Mouse (Mus musculus): ENCODE results near the gene Nmt1. TPM values are rescaled to one million over a fixed set of nuclear protein-coding genes. Genes with fewer than 3 reads are reported as not detected.

The Nmt1 gene
- total and polyA plus RNA-seq, 2 experiments from 2014 or later: 40.5 to 48.6 TPM

DNA sequence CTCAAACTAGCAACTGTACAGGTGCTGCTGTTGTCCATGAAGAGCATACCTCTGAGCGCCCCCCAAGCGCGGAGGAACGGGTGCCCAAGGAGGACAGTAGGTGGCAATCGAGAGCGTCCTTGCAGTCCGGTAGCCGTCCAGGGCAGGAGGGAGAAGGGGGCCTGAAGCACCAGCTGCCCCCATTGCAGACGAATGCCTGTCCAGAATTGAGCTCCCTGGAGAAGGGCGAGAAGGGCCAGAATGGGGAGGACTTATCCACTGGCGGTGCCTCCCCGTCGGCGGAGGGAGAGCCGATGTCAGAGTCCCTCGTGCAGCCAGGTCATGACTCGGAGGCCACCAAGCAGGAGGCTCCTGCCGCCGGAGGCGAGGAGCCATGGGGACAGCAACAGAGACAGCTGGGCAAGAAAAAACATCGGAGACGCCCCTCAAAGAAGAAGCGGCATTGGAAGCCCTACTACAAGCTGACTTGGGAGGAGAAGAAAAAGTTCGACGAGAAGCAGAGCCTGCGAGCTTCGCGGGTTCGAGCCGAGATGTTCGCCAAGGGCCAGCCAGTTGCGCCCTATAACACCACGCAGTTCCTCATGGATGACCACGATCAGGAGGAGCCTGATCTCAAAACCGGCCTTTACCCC is 89.1 kb downstream of the Nmt1 start:
- peak overlapping the region; percentile 92 for H3K4me2 ChIP-seq (ENCODE audit: low read depth, low read length, poor library complexity, severe bottlenecking)
- WGBS: under 1% methylated on average over 35 of the region's 35 CpGs
- TF ChIP-seq CTCF (IDR thresholded peaks at IDR 0.05): peak; percentile 81
- no peaks in the 10 kb centered on the region for H3K9me3 ChIP-seq (ENCODE audit: low read length)
- H3K27ac ChIP-seq (ENCODE audit: low read depth, low read length): peak overlapping the region; percentile 75
- H3K4me3 ChIP-seq (ENCODE audit: low read depth, low read length): peak overlapping the region; percentile 60
- peaks cover 5% of the 10 kb centered on the region for H3K4me1 ChIP-seq (ENCODE audit: insufficient read depth, low read length)
- peak overlapping the region; percentile 73 for H3K9ac ChIP-seq (replicated peaks; ENCODE audit: low read length, poor library complexity, severe bottlenecking)
- H3K27me3 ChIP-seq (ENCODE audit: insufficient read depth, low read length): no peaks in the 10 kb centered on the region
- H3K36me3 ChIP-seq (ENCODE audit: insufficient read depth, low read length): no peaks in the 10 kb centered on the region
- DNase-seq (ENCODE audit: low spot score) (peak; percentile 82), ATAC-seq (ENCODE audit: low FRiP score) (no peak)

DNA sequence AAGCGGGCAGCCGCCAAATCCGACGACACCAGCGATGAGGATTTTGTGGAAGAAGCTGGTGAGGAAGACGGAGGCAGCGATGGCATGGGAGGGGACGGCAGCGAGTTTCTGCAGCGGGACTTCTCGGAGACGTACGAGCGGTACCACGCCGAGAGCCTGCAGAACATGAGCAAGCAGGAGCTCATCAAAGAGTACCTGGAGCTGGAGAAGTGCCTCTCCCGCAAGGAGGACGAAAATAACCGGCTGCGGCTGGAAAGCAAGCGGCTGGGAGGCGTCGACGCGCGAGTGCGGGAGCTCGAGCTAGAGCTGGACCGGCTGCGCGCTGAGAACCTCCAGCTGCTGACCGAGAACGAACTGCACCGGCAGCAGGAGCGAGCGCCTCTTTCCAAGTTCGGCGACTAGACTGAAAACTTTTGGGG is 89.6 kb downstream of the Nmt1 start:
- peak overlapping the region; percentile 75 for H3K27ac ChIP-seq (ENCODE audit: low read depth, low read length)

More for the DNA sequence above, 89.6 kb downstream of the Nmt1 start:
- H3K4me2 ChIP-seq (ENCODE audit: low read depth, low read length, poor library complexity, severe bottlenecking): peak overlapping the region; percentile 92
- peak overlapping the region; percentile 60 for H3K4me3 ChIP-seq (ENCODE audit: low read depth, low read length)
- no peaks in the 10 kb centered on the region for H3K36me3 ChIP-seq (ENCODE audit: insufficient read depth, low read length)
- TF ChIP-seq CTCF (IDR thresholded peaks at IDR 0.05): no peak
- no peaks in the 10 kb centered on the region for H3K27me3 ChIP-seq (ENCODE audit: insufficient read depth, low read length)
- no peaks in the 10 kb centered on the region; the same call in 1 of the 2 replicates for H3K4me1 ChIP-seq (ENCODE audit: insufficient read depth, low read length)
- under 1% methylated on average over 38 of the region's 38 CpGs for WGBS
- ATAC-seq (ENCODE audit: low FRiP score): no peak
- H3K9ac ChIP-seq (replicated peaks; ENCODE audit: low read length, poor library complexity, severe bottlenecking): peak overlapping the region; percentile 73
- no peak for DNase-seq (ENCODE audit: low spot score)
- no peaks in the 10 kb centered on the region for H3K9me3 ChIP-seq (ENCODE audit: low read length)

Small RNAs within 50 kb of the gene (microRNA-seq; reads per million reads assigned to microRNA genes)
- gene Mir6931 (ENCODE audit: borderline number of aligned reads): not detected

Other genes starting within 250 kb of the Nmt1 start
- gene Gjc1, start 208.5 kb upstream of the Nmt1 start, total RNA-seq (2014; rRNA removed): 18.1 and 18.8 TPM in 2 replicates
- gene Gjc1, start 208.5 kb upstream of the Nmt1 start, polyA plus RNA-seq (2015; fragmentation: Nextera tagmentation; extraction: Ambion mirVana): 14.8 and 17.8 TPM in 2 replicates
- 12.3 and 12.8 TPM in 2 replicates for gene Higd1b, start 192.3 kb upstream of the Nmt1 start, total RNA-seq (2014; rRNA removed)
- gene Higd1b, start 192.3 kb upstream of the Nmt1 start, polyA plus RNA-seq (2015; fragmentation: Nextera tagmentation; extraction: Ambion mirVana): 13.1 and 15.3 TPM in 2 replicates
- gene Eftud2, start 147.2 kb upstream of the Nmt1 start, total RNA-seq (2014; rRNA removed): 63.0 and 69.8 TPM in 2 replicates
- 104 and 105 TPM in 2 replicates for gene Eftud2, start 147.2 kb upstream of the Nmt1 start, polyA plus RNA-seq (2015; fragmentation: Nextera tagmentation; extraction: Ambion mirVana)
- 0.33 and 1.6 TPM in 2 replicates for gene Ccdc103, start 147.0 kb upstream of the Nmt1 start, total RNA-seq (2014; rRNA removed)
- 1.7 and 1.8 TPM in 2 replicates for gene Ccdc103, start 147.0 kb upstream of the Nmt1 start, polyA plus RNA-seq (2015; fragmentation: Nextera tagmentation; extraction: Ambion mirVana)
- not detected in 2 replicates for gene Fam187a, start 143.0 kb upstream of the Nmt1 start, total RNA-seq (2014; rRNA removed)
- gene Fam187a, start 143.0 kb upstream of the Nmt1 start, polyA plus RNA-seq (2015; fragmentation: Nextera tagmentation; extraction: Ambion mirVana): 0.12 TPM in 1 of 2 replicates, not detected in the other
- 19.5 and 36.4 TPM in 2 replicates for gene Gfap, start 127.3 kb upstream of the Nmt1 start, total RNA-seq (2014; rRNA removed)
- gene Gfap, start 127.3 kb upstream of the Nmt1 start, polyA plus RNA-seq (2015; fragmentation: Nextera tagmentation; extraction: Ambion mirVana): 20.6 and 24.3 TPM in 2 replicates
- 3.8 and 6.3 TPM in 2 replicates for gene Kif18b, start 103.1 kb upstream of the Nmt1 start, total RNA-seq (2014; rRNA removed)
- 0.46 and 0.60 TPM in 2 replicates for gene Kif18b, start 103.1 kb upstream of the Nmt1 start, polyA plus RNA-seq (2015; fragmentation: Nextera tagmentation; extraction: Ambion mirVana)
- gene C1ql1, start 81.5 kb upstream of the Nmt1 start, total RNA-seq (2014; rRNA removed): 45.6 and 52.8 TPM in 2 replicates
- gene C1ql1, start 81.5 kb upstream of the Nmt1 start, polyA plus RNA-seq (2015; fragmentation: Nextera tagmentation; extraction: Ambion mirVana): 15.8 and 16.9 TPM in 2 replicates
- gene Dcakd, start 143 bp downstream of the Nmt1 start, total RNA-seq (2014; rRNA removed): 154 and 191 TPM in 2 replicates
- gene Dcakd, start 143 bp downstream of the Nmt1 start, polyA plus RNA-seq (2015; fragmentation: Nextera tagmentation; extraction: Ambion mirVana): 165 and 173 TPM in 2 replicates
- 9.4 and 9.7 TPM in 2 replicates for gene Plcd3, start 73.5 kb downstream of the Nmt1 start, total RNA-seq (2014; rRNA removed)
- 4.7 and 4.9 TPM in 2 replicates for gene Plcd3, start 73.5 kb downstream of the Nmt1 start, polyA plus RNA-seq (2015; fragmentation: Nextera tagmentation; extraction: Ambion mirVana)
- gene Acbd4, start 73.5 kb downstream of the Nmt1 start, total RNA-seq (2014; rRNA removed): 21.8 and 22.9 TPM in 2 replicates
- gene Acbd4, start 73.5 kb downstream of the Nmt1 start, polyA plus RNA-seq (2015; fragmentation: Nextera tagmentation; extraction: Ambion mirVana): 17.5 and 21.8 TPM in 2 replicates
- 15.5 and 19.1 TPM in 2 replicates for gene Hexim1, start 88.0 kb downstream of the Nmt1 start, total RNA-seq (2014; rRNA removed)
- gene Hexim1, start 88.0 kb downstream of the Nmt1 start, polyA plus RNA-seq (2015; fragmentation: Nextera tagmentation; extraction: Ambion mirVana): 3.2 and 4.5 TPM in 2 replicates
- gene Hexim2, start 104.2 kb downstream of the Nmt1 start, total RNA-seq (2014; rRNA removed): 46.3 and 57.8 TPM in 2 replicates
- gene Hexim2, start 104.2 kb downstream of the Nmt1 start, polyA plus RNA-seq (2015; fragmentation: Nextera tagmentation; extraction: Ambion mirVana): 38.0 and 40.5 TPM in 2 replicates
- 12.0 and 14.3 TPM in 2 replicates for gene Fmnl1, start 142.9 kb downstream of the Nmt1 start, total RNA-seq (2014; rRNA removed)
- 7.3 and 9.5 TPM in 2 replicates for gene Fmnl1, start 142.9 kb downstream of the Nmt1 start, polyA plus RNA-seq (2015; fragmentation: Nextera tagmentation; extraction: Ambion mirVana)
- 0.61 TPM in 1 of 2 replicates, not detected in the other for gene 1700023F06Rik, start 180.4 kb downstream of the Nmt1 start, total RNA-seq (2014; rRNA removed)
- gene 1700023F06Rik, start 180.4 kb downstream of the Nmt1 start, polyA plus RNA-seq (2015; fragmentation: Nextera tagmentation; extraction: Ambion mirVana): 4.3 and 4.9 TPM in 2 replicates
- 1.4 and 1.9 TPM in 2 replicates for gene Spata32, start 190.2 kb downstream of the Nmt1 start, total RNA-seq (2014; rRNA removed)
- 1.2 and 1.5 TPM in 2 replicates for gene Spata32, start 190.2 kb downstream of the Nmt1 start, polyA plus RNA-seq (2015; fragmentation: Nextera tagmentation; extraction: Ambion mirVana)
- gene Map3k14, start 239.3 kb downstream of the Nmt1 start, total RNA-seq (2014; rRNA removed): 4.8 and 6.1 TPM in 2 replicates
- 1.5 and 1.7 TPM in 2 replicates for gene Map3k14, start 239.3 kb downstream of the Nmt1 start, polyA plus RNA-seq (2015; fragmentation: Nextera tagmentation; extraction: Ambion mirVana)